Mouse (Mus musculus) inflammation-experienced regulatory T-cells, adult 6 months (primary cell): ENCODE data around the gene Dpp4. TPM values are rescaled to one million over a fixed set of nuclear protein-coding genes. Genes with fewer than 3 reads are reported as not detected.

Experiments
- ATAC-seq: one replicate; pipeline ENCODE4 v1.8.0; 2017
- polyA plus RNA-seq, 3 experiments: library from polyadenylated mRNA; unstranded; fragments of 100-300 nt; shearing (Covaris generic); gene quantifications; one replicate each; pipeline ENCODE4 v1.2.1; 2017

Gene Dpp4
- polyA plus RNA-seq, 3 experiments from 2014 or later, result 56.6 to 101 (median 101) TPM

DNA sequence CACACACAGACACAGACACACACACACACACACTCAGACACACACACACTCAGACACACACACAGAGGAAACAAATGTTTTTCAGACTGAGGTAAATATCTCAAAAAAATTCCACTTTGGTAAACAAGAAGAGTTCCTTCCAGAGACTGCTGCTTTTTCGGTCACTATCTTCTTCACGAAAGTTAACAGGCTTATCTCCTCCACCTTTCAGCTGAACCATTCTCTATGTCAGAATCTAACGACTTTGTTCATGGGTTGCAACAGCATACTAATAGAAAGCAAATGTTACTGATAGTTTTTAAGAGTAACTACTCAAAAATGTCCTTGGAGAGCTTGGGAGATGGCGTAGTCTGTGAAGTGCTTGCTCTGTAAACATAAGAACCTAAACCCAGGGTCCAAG, 124.5 kb downstream of the Dpp4 start:
- no peak for ATAC-seq

DNA sequence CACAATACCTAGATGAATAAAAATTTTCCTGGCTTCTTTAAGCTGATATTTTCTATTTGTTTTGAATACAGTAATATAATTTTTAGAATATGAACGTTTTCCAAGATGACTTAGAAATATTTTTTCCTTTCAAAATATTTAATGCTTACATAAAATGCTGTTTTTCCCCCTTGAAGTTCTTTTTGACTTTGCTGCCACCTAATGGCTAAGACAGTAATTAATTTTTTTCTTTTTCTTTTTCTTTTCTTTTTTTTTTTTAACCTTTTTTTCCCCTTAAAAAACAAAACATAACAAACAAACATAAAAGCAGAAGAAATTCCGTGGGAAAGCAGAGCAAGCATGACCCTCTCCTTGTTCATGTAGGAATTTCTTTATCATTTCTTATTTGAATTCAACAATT, 126.2 kb downstream of the Dpp4 start:
- no peak for ATAC-seq

DNA sequence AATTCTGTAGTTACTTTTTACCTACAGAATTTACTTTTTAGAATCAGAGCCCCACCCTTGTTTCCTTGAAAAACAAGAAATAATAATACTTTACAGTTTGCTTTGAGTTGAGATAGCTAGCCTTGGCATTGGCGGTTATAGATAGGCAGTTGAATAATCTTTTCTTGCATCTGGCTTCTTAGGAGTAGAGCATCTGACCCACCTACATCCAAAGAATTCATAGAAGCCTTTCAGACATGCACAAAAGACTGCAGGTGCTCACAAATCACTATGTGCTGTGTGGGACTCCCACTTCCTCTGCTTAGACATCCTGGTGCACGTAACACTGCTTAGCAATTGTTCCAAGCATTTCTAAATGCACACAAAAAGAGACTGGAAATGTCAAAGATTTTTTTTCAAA, 127.0 kb downstream of the Dpp4 start:
- ATAC-seq, result no peak

Other genes with a start within 250 kb of the Dpp4 start
- 10 to 100 TPM in 1 of 3 experiments, not detected in 2; 13.2 TPM for gene Gcg, start 71.4 kb upstream of the Dpp4 start, polyA plus RNA-seq
- gene Fap, start 161.8 kb upstream of the Dpp4 start, polyA plus RNA-seq, result under 1 TPM; 0.20 to 0.36 (median 0.32) TPM
- gene Ifih1, start 234.0 kb upstream of the Dpp4 start, polyA plus RNA-seq, result 10 to 100 TPM; 29.8 to 42.5 (median 29.8) TPM